Mouse (Mus musculus) intestine, embryonic 15.5 days (tissue): ENCODE data around the gene Unc93b1. TPM values are rescaled to one million over a fixed set of nuclear protein-coding genes. Genes with fewer than 3 reads are reported as not detected.

Experiments used
- ATAC-seq: fragments of 200-750 bp; cut with Nextera tagmentation; 2 replicates; pipeline ENCODE4 v1.8.0; 2017; ENCODE audit warnings: moderate TSS enrichment, moderate library complexity
- H3K27ac ChIP-seq: fragments of 300-500 bp; sonication (generic); 2 replicates; pipeline ENCODE4 v1.5.1; 2015; ENCODE audit warnings: mild to moderate bottlenecking, inconsistent platforms
- H3K27me3 ChIP-seq: fragments of 300-500 bp; sonication (generic); replicated peaks from 2 replicates; pipeline ENCODE4 v1.6.1; 2015; ENCODE audit warnings: inconsistent platforms
- H3K36me3 ChIP-seq: fragments of 300-500 bp; sonication (generic); 2 replicates; pipeline ENCODE4 v1.6.1; 2015; ENCODE audit warnings: inconsistent platforms
- H3K4me1 ChIP-seq: fragments of 300-500 bp; sonication (generic); replicated peaks from 2 replicates; pipeline ENCODE4 v1.6.1; 2015; ENCODE audit warnings: inconsistent platforms
- H3K4me2 ChIP-seq: fragments of 300-500 bp; sonication (generic); replicated peaks from 2 replicates; pipeline ENCODE4 v1.6.1; 2015; ENCODE audit warnings: mild to moderate bottlenecking, inconsistent platforms
- H3K4me3 ChIP-seq: fragments of 300-500 bp; sonication (generic); replicated peaks from 2 replicates; pipeline ENCODE4 v1.5.1; 2015; ENCODE audit warnings: inconsistent platforms
- H3K9ac ChIP-seq: fragments of 300-500 bp; sonication (generic); 2 replicates; pipeline ENCODE4 v1.6.1; 2015; ENCODE audit warnings: inconsistent platforms
- H3K9me3 ChIP-seq: fragments of 300-500 bp; sonication (generic); 2 replicates; pipeline ENCODE4 v1.6.1; 2016; ENCODE audit warnings: inconsistent platforms
- WGBS: fragments of 180-500 bp; shearing (Covaris S2); methylation state at CpG from one replicate; pipeline ENCODE4 v1.1.7; 2015; 5-methylcytosine and 5-hydroxymethylcytosine counted together
- polyA plus RNA-seq: library from polyadenylated mRNA; unstranded; fragments of >200 nt; fragmentation: Nextera tagmentation; extraction: Ambion mirVana; gene quantifications from 2 replicates; pipeline ENCODE4 v1.2.1, GENCODE M21; 2015

Unc93b1 gene
- polyA plus RNA-seq, 1 experiment from 2014 or later: 20.2 TPM

- no peak overlapping the region for H3K27ac ChIP-seq
- WGBS: 69% methylated on average over 3 of the region's 3 CpGs
- no peak for ATAC-seq
- no peak overlapping the region for H3K4me2 ChIP-seq
- H3K9ac ChIP-seq: no peak overlapping the region
- H3K9me3 ChIP-seq: no peaks in the 10 kb centered on the region
- peaks cover 12% of the 10 kb centered on the region for H3K4me1 ChIP-seq
- H3K4me3 ChIP-seq: no peak overlapping the region
- no peaks in the 10 kb centered on the region for H3K36me3 ChIP-seq
- H3K27me3 ChIP-seq: no peaks in the 10 kb centered on the region
Observed at GRCm38 (mm10) chr19:3995505-3995904, 60.5 kb downstream of the Unc93b1 start.

GRCm38 (mm10) chr19:3996106-3996505, 61.1 kb downstream of the Unc93b1 start:
- no peak overlapping the region for H3K27ac ChIP-seq
- H3K4me3 ChIP-seq: no peak overlapping the region
- H3K9me3 ChIP-seq: no peaks in the 10 kb centered on the region
- H3K36me3 ChIP-seq: no peaks in the 10 kb centered on the region
- peaks cover 15% of the 10 kb centered on the region for H3K4me1 ChIP-seq
- whole genome bisulfite sequencing: 74% methylated on average over 7 of the region's 7 CpGs
- no peak for ATAC-seq
- H3K9ac ChIP-seq: no peak overlapping the region
- no peak overlapping the region for H3K4me2 ChIP-seq
- H3K27me3 ChIP-seq: no peaks in the 10 kb centered on the region

GRCm38 (mm10) chr19:3996747-3997146, 61.8 kb downstream of the Unc93b1 start:
- no peak overlapping the region for H3K4me3 ChIP-seq
- H3K9ac ChIP-seq: no peak overlapping the region
- H3K27ac ChIP-seq: no peak overlapping the region
- H3K4me2 ChIP-seq: no peak overlapping the region
- no peaks in the 10 kb centered on the region for H3K36me3 ChIP-seq
- H3K27me3 ChIP-seq: no peaks in the 10 kb centered on the region
- 73% methylated on average over 8 of the region's 8 CpGs for WGBS
- no peaks in the 10 kb centered on the region for H3K9me3 ChIP-seq
- peaks cover 22% of the 10 kb centered on the region for H3K4me1 ChIP-seq
- no peak for ATAC-seq

DNA sequence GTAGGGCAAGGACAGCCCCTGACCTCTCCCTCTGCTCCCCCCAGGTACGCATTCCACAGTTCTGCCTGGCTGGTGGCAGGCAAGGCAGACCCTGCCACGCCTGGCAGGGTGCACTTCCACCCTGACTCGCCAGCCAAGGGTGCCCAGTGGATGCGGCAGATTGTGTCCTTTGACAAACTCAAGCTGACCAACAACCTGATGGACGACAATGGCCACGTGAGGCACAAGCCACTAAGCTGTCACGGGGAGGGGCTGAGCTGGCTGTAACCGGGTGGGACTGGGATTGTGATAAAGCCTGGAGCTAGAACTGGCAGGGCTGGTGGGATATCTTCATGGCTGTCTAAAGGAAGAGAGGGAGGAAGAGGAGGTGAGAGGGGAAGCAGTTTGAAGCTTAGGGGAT, 62.2 kb downstream of the Unc93b1 start:
- H3K27me3 ChIP-seq: no peaks in the 10 kb centered on the region
- H3K36me3 ChIP-seq: no peaks in the 10 kb centered on the region
- H3K9me3 ChIP-seq: no peaks in the 10 kb centered on the region
- H3K9ac ChIP-seq: no peak overlapping the region
- H3K4me1 ChIP-seq: peaks cover 26% of the 10 kb centered on the region
- H3K4me2 ChIP-seq: no peak overlapping the region
- no peak overlapping the region for H3K27ac ChIP-seq
- ATAC-seq: no peak
- no peak overlapping the region for H3K4me3 ChIP-seq
- WGBS: 54% methylated on average over 8 of the region's 8 CpGs

GRCm38 (mm10) chr19:3998335-3998734, 63.3 kb downstream of the Unc93b1 start:
- H3K36me3 ChIP-seq: no peaks in the 10 kb centered on the region
- no peak overlapping the region for H3K4me3 ChIP-seq
- H3K9ac ChIP-seq: 0 out of 2 replicates have a peak overlapping the region, but pooled peaks have one; percentile 5
- no peak for ATAC-seq
- 82% methylated on average over 8 of the region's 8 CpGs for WGBS
- no peak overlapping the region for H3K27ac ChIP-seq
- H3K9me3 ChIP-seq: no peaks in the 10 kb centered on the region
- H3K27me3 ChIP-seq: no peaks in the 10 kb centered on the region
- H3K4me2 ChIP-seq: no peak overlapping the region
- H3K4me1 ChIP-seq: peaks cover 26% of the 10 kb centered on the region

Other genes with a start within 250 kb of the Unc93b1 start
- 5.2 and 5.4 TPM in 2 replicates for gene Lrp5, start 248.6 kb upstream of the Unc93b1 start, polyA plus RNA-seq
- gene 1810055G02Rik, start 226.9 kb upstream of the Unc93b1 start, polyA plus RNA-seq: 39.9 and 41.9 TPM in 2 replicates
- gene Kmt5b, start 167.8 kb upstream of the Unc93b1 start, polyA plus RNA-seq: 21.8 and 22.0 TPM in 2 replicates
- 63.3 and 68.5 TPM in 2 replicates for gene Chka, start 83.4 kb upstream of the Unc93b1 start, polyA plus RNA-seq
- 50.9 and 56.3 TPM in 2 replicates for gene Tcirg1, start 28.1 kb upstream of the Unc93b1 start, polyA plus RNA-seq
- gene Ndufs8, start 22.4 kb upstream of the Unc93b1 start, polyA plus RNA-seq: 342 and 413 TPM in 2 replicates
- 2.3 and 2.4 TPM in 2 replicates for gene Aldh3b1, start 5.4 kb upstream of the Unc93b1 start, polyA plus RNA-seq
- gene Aldh3b3, start 23.5 kb downstream of the Unc93b1 start, polyA plus RNA-seq: not detected in 2 replicates
- gene Aldh3b2, start 37.1 kb downstream of the Unc93b1 start, polyA plus RNA-seq: 0.78 and 0.84 TPM in 2 replicates
- gene Acy3, start 51.4 kb downstream of the Unc93b1 start, polyA plus RNA-seq: 12.8 and 14.2 TPM in 2 replicates
- gene Tbx10, start 57.6 kb downstream of the Unc93b1 start, polyA plus RNA-seq: 0.35 and 0.38 TPM in 2 replicates
- gene Nudt8, start 65.4 kb downstream of the Unc93b1 start, polyA plus RNA-seq: 33.8 and 35.9 TPM in 2 replicates
- gene Gm49405, start 65.4 kb downstream of the Unc93b1 start, polyA plus RNA-seq: 2.1 and 2.6 TPM in 2 replicates
- gene Doc2g, start 68.1 kb downstream of the Unc93b1 start, polyA plus RNA-seq: 2.8 and 3.8 TPM in 2 replicates
- gene Ndufv1, start 77.6 kb downstream of the Unc93b1 start, polyA plus RNA-seq: 241 and 274 TPM in 2 replicates
- 973 and 1,014 TPM in 2 replicates for gene Gstp1, start 102.8 kb downstream of the Unc93b1 start, polyA plus RNA-seq
- gene Gstp2, start 110.8 kb downstream of the Unc93b1 start, polyA plus RNA-seq: 24.3 and 35.8 TPM in 2 replicates
- gene Gstp3, start 124.4 kb downstream of the Unc93b1 start, polyA plus RNA-seq: 6.9 and 9.2 TPM in 2 replicates
- 1.7 and 2.8 TPM in 2 replicates for gene Cabp2, start 146.4 kb downstream of the Unc93b1 start, polyA plus RNA-seq
- gene Cdk2ap2, start 162.0 kb downstream of the Unc93b1 start, polyA plus RNA-seq: 127 and 147 TPM in 2 replicates
- gene Pitpnm1, start 164.8 kb downstream of the Unc93b1 start, polyA plus RNA-seq: 13.8 and 20.9 TPM in 2 replicates
- gene Aip, start 190.7 kb downstream of the Unc93b1 start, polyA plus RNA-seq: 75.0 and 80.7 TPM in 2 replicates
- not detected in 2 replicates for gene Gpr152, start 204.6 kb downstream of the Unc93b1 start, polyA plus RNA-seq
- 0.09 and 0.19 TPM in 2 replicates for gene Cabp4, start 208.8 kb downstream of the Unc93b1 start, polyA plus RNA-seq
- 207 and 214 TPM in 2 replicates for gene Coro1b, start 213.4 kb downstream of the Unc93b1 start, polyA plus RNA-seq
- 3.9 and 5.4 TPM in 2 replicates for gene Ptprcap, start 218.4 kb downstream of the Unc93b1 start, polyA plus RNA-seq
- gene Rps6kb2, start 228.2 kb downstream of the Unc93b1 start, polyA plus RNA-seq: 40.7 and 41.9 TPM in 2 replicates
- 1.7 and 2.0 TPM in 2 replicates for gene Carns1, start 240.3 kb downstream of the Unc93b1 start, polyA plus RNA-seq